Mouse (Mus musculus) G1E (cell line): ENCODE measurements around the gene Klhdc1.

Experiments
- CTCF ChIP-seq: IDR thresholded peaks from 2 replicates; pipeline ENCODE4 v1.5.1; 2012; ENCODE audit warnings: low read depth, low read length, inconsistent platforms, mixed read lengths
- GATA1 ChIP-seq: IDR thresholded peaks from 2 replicates; pipeline ENCODE4 v1.6.1; 2012; ENCODE audit warnings: borderline replicate concordance, low read length, inconsistent platforms, mixed read lengths
- POLR2AphosphoS5 ChIP-seq: IDR thresholded peaks from 2 replicates; pipeline ENCODE4 v1.6.1; 2012; ENCODE audit warnings: low read depth, low read length, inconsistent platforms; ENCODE audit not compliant: insufficient replicate concordance

DNA sequence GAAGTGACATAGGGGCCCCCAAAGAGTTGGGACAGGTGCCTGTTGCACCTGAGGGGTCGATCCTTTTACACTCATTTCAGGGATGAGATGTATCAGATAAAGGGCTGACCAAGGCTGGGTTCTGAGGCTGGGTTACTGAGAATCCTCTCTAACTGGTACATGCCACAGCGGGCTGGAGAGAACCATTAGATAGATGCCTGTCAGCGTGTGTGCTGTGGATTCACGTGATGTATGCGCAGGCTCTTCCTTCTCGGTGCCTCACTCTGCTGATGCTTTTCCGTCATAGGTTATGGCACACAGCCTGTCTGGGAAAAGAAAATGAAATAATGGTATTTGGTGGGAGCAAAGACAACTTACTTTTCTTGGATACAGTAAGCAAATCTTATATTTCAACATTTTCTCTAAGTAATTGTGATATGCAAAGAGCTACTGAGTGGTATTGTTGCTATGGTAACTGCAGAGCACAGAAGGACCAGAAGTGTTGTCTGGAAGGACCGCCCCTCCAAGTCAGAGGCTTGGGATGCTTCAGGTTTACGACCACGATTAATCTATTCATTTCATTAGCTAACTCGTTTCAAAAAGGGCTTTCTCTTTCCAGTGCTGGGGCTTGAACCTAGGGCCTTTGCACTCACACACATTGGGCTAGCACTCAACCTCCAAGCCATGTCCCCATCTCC lies 27.1 kb downstream of the Klhdc1 start:
- TF ChIP-seq CTCF (no peak), GATA1 (no peak), POLR2AphosphoS5 (no peak)
